Mouse (Mus musculus): Measurements from ENCODE around the gene Olfr154. TPM values are rescaled to one million over a fixed set of nuclear protein-coding genes. Genes with fewer than 3 reads are reported as not detected.
"Not testable (repeated sequence)": the region's sequence is repeated elsewhere in the genome, so short reads cannot be mapped to it uniquely, and the experiment has no call there.

The Olfr154 gene
- polyA plus RNA-seq (2017; shearing (Covaris generic)): not detected

DNA sequence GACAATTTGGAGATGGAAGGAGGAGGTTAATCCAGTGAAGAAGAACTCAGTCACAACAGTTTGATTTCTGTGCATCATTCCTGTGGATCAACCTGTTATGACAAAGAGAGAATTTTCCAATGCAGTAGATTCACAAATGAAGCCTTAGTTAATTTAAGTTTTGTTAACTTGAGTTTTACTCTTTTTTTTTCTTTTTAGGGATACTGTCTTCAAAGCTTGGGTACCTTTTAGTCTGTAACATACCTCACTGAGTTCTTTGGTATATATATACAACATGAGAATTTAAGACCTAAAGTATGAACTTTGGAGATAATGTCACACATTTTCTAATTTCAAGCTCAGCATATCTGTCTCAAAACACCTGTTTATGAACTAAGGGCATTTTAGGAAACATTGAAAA lies at the start of gene Olfr154:
Gene Olfr154, minus strand, starts transcription at position 101 of the 400 bp plus-strand sequence.
- not testable (repeated sequence) for ATAC-seq

DNA sequence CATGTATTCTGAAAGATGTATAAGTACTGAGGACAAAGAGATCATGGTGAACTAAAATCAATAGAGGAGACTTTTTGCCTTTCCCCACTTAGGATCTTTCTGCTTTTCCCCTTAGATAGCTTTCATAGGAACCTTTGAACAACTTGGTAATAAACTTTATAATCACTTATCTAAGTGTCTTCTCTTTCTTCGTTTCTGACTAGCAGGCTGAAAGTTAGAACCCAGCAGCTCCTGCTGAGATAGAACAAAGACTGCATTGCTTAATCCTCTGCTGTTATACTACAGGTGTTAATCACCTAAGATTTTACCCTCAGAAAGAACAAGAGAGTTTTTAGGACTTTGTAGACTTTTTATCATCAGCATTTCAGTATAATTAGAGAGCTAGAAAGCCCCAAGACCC lies 46.9 kb upstream of the Olfr154 start:
- ATAC-seq: no peak

DNA sequence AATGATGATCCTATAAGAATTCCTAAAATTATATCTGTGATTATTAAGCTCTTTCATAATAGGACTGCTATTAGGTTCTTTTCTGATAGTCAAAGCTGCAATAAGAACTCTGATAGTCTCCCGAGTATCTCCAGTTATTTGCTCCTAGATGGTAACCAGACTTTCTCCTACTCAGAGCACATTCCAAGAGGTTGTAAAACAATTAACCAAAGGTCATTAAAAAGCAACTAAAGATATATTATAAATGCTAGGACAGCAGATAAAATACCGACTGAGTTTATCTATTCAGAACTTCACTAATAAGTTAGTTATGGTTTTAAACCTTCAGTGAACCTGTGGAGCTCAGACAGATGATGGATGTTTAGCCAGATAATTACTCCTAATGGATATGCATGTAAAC lies 46.4 kb upstream of the Olfr154 start:
- ATAC-seq: not testable (repeated sequence)

DNA sequence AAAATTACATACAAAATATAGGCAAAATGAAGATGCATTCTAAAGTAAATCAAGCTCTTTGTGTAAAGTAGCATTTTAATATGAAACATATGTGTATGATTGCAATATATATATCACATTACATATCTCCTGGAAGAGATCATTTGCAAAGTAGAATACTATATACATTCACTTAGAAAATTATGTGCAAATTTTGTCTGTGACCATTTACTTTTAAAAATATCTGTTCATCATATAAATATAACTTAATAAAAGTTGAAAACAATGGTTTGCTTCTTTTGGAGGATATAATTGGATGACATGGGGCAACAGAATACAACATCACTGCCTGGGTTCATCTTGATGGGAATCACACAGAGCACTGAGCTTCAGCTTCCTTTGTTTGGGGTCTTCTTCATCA lies 24.9 kb upstream of the Olfr154 start, which contains the start of gene Olfr1008:
Gene Olfr1008, plus strand, starts transcription at position 301 of the 400 bp plus-strand sequence.
- no peak for ATAC-seq

DNA sequence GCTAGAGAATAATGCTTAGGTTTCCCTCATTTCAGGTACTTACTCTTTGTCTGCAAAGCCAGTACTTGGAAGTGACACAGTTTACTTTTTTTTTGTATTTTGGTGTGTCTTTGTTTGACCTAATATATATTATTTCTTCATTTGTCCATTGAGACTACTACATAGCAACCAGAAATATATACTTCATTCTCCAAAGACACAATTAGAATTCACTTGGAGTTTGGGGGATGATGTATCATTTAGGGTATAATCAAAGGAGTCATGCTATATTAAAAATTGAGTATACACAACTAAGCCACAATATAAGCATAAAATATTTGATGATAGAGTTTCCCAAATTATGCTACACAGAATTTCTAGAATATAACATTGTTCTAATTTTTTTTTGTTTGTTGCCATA lies 14.4 kb upstream of the Olfr154 start, which contains the start of gene Olfr1006:
Gene Olfr1006, minus strand, starts transcription at position 101 of the 400 bp plus-strand sequence.
- ATAC-seq: no peak

DNA sequence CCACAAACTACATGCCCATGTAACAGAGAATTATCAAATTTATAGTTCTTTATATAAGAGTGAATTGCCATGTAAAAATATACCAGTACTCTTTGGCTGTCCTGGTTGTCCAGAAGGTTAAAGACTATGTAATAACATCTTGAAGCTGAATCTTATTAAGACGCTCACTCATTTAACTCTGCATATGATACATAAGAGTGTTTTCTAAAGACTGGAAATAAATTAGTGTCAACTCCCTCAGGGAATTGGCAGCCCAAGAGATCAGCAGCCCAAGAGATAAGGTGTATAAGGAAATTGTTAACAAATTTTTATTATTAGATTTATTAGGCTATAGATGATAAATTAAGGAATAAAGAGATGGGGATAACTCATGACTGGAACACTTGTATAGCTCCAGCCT lies 13.7 kb downstream of the Olfr154 start, which contains the start of gene Olfr1002:
Gene Olfr1002, minus strand, starts transcription at position 101 of the 400 bp plus-strand sequence.
- ATAC-seq: no peak

Other genes starting within 250 kb of the Olfr154 start
- not detected for gene Olfr993, start 249.6 kb downstream of the Olfr154 start, polyA plus RNA-seq (2017; shearing (Covaris generic))
- not detected for gene Olfr994, start 228.0 kb downstream of the Olfr154 start, polyA plus RNA-seq (2017; shearing (Covaris generic))
- gene Olfr995, start 220.8 kb downstream of the Olfr154 start, polyA plus RNA-seq (2017; shearing (Covaris generic)): not detected
- gene 4833423E24Rik, start 145.4 kb downstream of the Olfr154 start, polyA plus RNA-seq (2017; shearing (Covaris generic)): not detected
- not detected for gene Olfr996, start 85.2 kb downstream of the Olfr154 start, polyA plus RNA-seq (2017; shearing (Covaris generic))
- not detected for gene Olfr998, start 75.5 kb downstream of the Olfr154 start, polyA plus RNA-seq (2017; shearing (Covaris generic))
- gene Olfr1000, start 52.6 kb downstream of the Olfr154 start, polyA plus RNA-seq (2017; shearing (Covaris generic)): not detected
- gene Olfr1002, start 13.8 kb downstream of the Olfr154 start, polyA plus RNA-seq (2017; shearing (Covaris generic)): not detected
- not detected for gene Olfr1006, start 14.3 kb upstream of the Olfr154 start, polyA plus RNA-seq (2017; shearing (Covaris generic))
- not detected for gene Olfr1008, start 25.0 kb upstream of the Olfr154 start, polyA plus RNA-seq (2017; shearing (Covaris generic))
- not detected for gene Olfr1009, start 51.0 kb upstream of the Olfr154 start, polyA plus RNA-seq (2017; shearing (Covaris generic))
- not detected for gene Olfr1012, start 98.3 kb upstream of the Olfr154 start, polyA plus RNA-seq (2017; shearing (Covaris generic))
- not detected for gene Olfr1013, start 102.6 kb upstream of the Olfr154 start, polyA plus RNA-seq (2017; shearing (Covaris generic))
- gene Olfr1014, start 108.3 kb upstream of the Olfr154 start, polyA plus RNA-seq (2017; shearing (Covaris generic)): not detected
- not detected for gene Olfr1015, start 117.6 kb upstream of the Olfr154 start, polyA plus RNA-seq (2017; shearing (Covaris generic))
- not detected for gene Olfr1016, start 138.1 kb upstream of the Olfr154 start, polyA plus RNA-seq (2017; shearing (Covaris generic))
- gene Olfr1018, start 154.0 kb upstream of the Olfr154 start, polyA plus RNA-seq (2017; shearing (Covaris generic)): not detected
- not detected for gene Olfr1019, start 181.0 kb upstream of the Olfr154 start, polyA plus RNA-seq (2017; shearing (Covaris generic))
- gene Olfr1020, start 182.6 kb upstream of the Olfr154 start, polyA plus RNA-seq (2017; shearing (Covaris generic)): not detected
- not detected for gene Olfr1022, start 204.1 kb upstream of the Olfr154 start, polyA plus RNA-seq (2017; shearing (Covaris generic))
- not detected for gene Olfr1023, start 221.2 kb upstream of the Olfr154 start, polyA plus RNA-seq (2017; shearing (Covaris generic))
- gene Olfr1024, start 240.6 kb upstream of the Olfr154 start, polyA plus RNA-seq (2017; shearing (Covaris generic)): not detected

All from inflammation-experienced regulatory T-cells, adult 6 months (primary cell).